Mouse (Mus musculus) left cerebral cortex, adult 18-20 months (tissue): Measurements from ENCODE around the gene F11r. TPM values are rescaled to one million over a fixed set of nuclear protein-coding genes. Genes with fewer than 3 reads are reported as not detected.

Source experiments
- DNase-seq, 2 experiments: peaks; one replicate each; pipeline ENCODE4 v3.0.0; 2021 to 2022; ENCODE audit warnings: low spot score in 2 of 2, mixed read lengths in 1 of 2
- total RNA-seq, 2 experiments: library from RNA; stranded (reverse); gene quantifications; 2 replicates each; pipeline ENCODE4 v1.2.3; 2021

The F11r gene
- total RNA-seq, 2 experiments from 2014 or later, result 4.5 to 5.4 TPM

GRCm38 (mm10) chr1:171435974-171436373 is 1.4 kb upstream of the F11r start:
- no peak for DNase-seq

DNA sequence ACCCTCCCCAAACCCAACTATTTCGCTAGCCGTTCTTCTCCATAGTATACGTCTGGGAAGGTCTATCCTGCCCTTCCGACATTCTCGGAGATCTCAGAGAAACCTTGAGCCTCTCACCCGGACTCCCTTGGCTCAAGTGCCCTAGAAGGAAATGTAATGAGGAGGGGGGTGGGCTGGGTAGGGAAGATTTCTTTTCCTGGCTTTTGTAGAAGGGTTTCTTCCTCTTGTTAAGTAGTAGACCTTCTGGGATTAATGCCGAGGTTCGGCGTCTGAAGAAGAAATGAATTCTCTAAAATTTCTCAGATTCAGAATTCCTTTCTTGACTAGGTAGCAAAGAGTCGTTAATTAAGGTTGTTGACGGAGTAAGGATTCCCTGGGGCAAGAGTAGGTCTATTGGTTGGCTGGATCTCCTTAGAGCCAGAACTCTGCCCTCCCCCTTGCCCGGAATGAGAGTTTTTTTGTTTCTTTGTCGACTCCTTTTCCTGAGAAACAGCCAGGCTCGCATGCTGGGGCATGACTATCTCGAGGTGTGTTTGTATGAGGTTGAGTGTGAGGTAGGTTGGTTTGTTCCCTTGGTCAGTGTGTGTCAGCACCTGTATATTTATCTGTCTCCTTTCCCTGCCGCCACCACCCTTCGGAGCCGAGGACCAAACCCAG is 807 bp downstream of the F11r start:
- no peak for DNase-seq

DNA sequence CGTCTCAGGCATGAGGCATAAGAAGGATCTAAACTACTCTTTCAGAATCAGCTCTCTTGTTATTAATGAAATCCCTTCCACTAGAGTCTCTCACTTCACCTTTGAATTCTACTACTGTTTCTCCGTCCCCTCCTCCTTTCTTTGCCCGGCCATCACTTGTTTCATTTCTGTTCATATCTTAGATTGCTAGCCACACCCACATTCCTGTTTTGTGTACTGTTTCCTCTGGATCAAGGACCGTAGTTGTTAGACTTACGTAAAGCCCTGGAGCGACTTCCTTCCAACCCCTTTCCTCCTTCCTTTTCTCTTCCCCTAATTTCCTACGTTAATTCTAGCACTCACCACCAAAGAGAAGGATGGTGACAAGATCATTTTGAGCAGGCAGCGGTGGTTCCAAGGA is 1.7 kb downstream of the F11r start:
- DNase-seq, result no peak

- DNase-seq, result no peak
Measured at GRCm38 (mm10) chr1:171440025-171440725, 2.8 kb downstream of the F11r start.

DNA sequence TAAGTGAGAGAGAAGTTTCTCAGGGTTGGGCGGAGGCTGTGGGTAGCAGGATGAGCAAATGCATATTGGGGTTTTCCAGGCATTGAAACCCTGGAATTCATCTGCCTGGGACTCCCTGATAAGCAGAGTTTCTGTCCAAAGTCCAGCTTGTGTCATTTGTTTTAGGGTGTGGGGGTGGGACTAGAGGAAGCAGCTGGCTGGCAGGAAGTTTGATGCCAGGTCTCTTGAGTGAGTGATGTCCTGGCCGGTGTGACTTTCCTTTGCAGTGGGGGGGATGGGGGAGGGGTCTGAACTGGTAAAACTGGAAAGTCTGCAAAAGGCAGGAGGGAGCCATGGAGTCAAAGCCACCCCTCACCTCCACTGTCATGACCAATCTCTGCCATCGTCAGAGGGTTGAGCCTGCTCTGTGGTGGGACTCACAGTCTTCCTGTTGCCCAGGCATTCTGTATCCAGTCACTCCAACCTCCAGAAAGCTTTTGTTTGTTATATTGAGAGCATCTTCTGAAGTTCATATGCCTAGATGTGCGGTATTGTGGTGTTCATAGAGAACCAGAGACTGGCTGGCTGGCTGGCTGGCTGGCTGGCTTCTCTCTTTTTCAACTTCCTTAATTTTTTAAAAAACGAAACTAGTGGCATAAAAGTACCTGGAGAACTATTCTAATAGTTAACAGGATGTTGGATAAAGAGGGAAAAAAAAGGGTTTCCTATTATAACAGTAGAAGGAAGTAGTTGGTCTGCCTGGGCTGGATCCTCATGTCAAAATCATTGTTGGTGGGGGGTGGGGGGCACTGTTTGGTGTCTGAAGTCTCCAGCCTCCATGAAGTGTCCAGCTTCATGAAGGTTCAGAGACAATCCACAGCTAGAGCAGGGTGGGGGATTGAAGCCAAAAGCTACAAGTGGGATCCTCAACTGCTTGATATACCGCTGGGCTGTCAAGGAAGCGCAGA is 4.4 kb downstream of the F11r start:
- no peak for DNase-seq

DNA sequence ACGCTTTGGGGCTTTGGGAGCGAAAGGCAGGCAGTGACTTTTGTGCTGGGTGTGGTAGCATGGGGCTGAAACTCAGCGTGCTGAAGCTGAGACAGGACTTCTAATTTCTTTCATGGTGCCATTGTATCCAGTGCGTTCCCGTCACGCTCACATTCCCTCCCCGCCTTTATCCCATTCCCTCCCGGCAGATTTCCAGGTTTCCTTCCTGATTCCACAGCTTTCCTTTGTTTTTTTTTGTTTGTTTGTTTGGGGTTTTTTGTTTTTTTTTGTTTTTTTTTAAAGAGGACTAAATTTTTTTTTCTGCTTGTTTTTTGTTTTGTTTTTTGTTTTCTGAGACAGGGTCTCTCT is 5.1 kb downstream of the F11r start:
- DNase-seq, result no peak

- DNase-seq, result no peak
Measured at GRCm38 (mm10) chr1:171445050-171445449, 7.7 kb downstream of the F11r start.

DNA sequence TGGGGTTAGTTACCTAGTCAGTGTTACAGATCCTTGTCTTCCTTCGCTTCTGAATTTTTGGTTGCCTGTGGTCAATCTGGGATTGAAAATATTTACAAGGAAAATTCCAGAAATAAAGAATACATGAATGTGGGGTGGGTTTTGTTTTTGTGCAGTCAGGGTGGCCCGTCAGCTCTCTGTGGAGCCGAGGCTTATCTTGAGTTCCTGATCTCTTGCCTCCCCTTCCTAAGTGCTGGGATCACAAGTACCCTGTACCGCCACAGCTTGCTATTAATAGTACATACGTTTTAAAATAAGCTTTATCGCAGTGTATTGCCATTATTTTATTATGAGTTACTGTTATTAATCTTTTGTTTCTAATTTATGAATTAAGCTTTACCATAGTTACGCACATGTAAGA is 9.5 kb downstream of the F11r start:
- no peak for DNase-seq

GRCm38 (mm10) chr1:171447692-171448091 is 10.4 kb downstream of the F11r start:
- DNase-seq, result no peak

DNA sequence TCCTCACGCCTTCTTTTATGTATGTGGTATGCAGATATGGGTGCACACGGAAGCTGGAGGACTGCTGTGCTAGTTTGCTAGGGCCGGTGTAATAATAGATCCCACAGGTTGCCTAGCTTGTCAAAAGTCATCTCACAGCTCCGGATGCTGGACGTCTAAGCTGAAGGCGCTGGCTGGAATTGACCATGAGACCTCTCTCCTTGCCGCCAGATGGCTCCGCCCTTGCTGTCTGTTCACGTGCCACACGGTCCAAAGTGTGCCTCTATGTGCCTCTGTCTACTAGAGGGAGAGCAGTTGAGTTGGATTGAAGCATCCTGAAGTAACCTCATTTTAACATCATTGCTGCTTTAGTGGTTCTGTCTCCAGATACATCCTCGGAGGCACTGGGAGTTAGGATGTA is 12.7 kb downstream of the F11r start:
- no peak for DNase-seq

DNA sequence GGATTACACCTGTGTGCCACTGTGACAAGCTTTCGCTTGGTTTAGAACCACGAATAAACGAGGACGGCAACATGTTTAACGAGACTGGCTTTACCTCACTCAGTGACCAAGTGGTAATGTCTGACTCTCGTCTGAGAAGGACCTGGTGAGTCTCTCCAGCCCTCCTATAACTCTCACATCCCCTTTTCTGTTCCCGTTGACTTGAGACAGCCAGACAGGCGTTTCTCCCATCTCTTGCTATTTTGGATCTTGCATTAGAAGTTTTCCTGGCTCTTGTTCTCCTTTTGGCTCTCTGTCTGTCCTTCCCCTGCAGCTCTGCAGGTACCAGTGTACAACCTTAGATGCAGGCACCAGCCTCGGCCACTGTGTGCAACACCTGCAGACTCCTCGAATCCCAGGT is 13.7 kb downstream of the F11r start:
- DNase-seq, result no peak

DNA sequence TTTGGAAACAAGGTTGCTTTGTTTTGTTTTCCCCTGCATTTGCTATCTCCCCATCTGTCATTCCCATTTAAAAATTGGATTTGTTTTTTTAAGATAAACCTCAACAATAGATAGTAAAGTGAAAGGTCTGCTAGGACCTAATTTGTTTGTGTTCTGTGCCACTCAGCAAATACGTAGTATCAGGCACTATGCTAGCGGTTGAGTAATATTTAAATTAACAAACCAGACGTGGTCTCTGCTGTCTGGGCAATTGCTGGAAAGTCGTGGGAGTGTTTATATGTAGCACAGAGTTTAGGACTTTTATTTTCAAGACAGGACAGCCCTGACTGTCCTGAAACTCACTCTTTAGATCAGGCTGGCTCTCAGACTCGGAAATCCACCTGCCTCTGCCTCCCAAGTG is 15.2 kb downstream of the F11r start:
- no peak for DNase-seq

DNA sequence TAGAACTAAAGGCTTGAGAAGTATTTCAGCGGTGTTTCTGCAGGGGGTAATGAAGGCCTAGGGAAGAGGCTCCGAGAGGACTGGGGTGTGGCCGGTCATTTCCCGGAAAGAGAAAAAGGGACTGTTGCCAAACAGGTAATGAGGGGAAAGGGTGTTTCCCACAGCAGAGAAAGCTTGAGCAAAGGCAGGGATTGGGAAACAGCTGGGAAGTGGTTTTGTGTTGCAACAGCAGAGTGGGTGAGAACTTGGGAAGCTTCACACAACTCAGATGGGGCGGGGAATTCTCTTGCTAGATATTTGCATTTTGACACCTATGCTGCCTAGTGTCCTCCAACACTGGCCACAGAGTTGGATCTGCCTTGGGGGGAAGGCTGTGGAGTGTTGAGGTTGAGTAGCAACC is 15.6 kb downstream of the F11r start:
- DNase-seq, result no peak

GRCm38 (mm10) chr1:171454926-171455325 is 17.6 kb downstream of the F11r start:
- no peak for DNase-seq

DNA sequence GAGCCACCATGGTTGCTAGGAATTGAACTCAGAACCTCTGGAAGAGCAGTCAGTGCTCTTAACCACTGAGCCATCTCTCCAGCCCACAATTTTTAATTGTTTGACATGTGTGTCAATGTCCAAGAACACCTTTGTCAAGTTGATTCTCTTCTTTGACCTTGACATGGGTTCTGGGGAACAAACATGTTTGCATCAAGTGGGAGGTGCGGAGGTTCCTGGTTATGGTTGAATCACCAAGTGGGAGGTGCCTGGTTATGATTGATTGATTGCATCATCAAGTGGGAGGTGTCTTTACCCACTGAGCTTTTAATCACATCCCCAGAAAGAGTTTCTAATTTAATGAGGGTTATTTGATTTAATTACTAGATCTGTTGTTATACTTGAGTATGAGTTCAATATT is 20.2 kb downstream of the F11r start:
- no peak for DNase-seq

GRCm38 (mm10) chr1:171459791-171460190 is 22.5 kb downstream of the F11r start:
- no peak for DNase-seq

DNA sequence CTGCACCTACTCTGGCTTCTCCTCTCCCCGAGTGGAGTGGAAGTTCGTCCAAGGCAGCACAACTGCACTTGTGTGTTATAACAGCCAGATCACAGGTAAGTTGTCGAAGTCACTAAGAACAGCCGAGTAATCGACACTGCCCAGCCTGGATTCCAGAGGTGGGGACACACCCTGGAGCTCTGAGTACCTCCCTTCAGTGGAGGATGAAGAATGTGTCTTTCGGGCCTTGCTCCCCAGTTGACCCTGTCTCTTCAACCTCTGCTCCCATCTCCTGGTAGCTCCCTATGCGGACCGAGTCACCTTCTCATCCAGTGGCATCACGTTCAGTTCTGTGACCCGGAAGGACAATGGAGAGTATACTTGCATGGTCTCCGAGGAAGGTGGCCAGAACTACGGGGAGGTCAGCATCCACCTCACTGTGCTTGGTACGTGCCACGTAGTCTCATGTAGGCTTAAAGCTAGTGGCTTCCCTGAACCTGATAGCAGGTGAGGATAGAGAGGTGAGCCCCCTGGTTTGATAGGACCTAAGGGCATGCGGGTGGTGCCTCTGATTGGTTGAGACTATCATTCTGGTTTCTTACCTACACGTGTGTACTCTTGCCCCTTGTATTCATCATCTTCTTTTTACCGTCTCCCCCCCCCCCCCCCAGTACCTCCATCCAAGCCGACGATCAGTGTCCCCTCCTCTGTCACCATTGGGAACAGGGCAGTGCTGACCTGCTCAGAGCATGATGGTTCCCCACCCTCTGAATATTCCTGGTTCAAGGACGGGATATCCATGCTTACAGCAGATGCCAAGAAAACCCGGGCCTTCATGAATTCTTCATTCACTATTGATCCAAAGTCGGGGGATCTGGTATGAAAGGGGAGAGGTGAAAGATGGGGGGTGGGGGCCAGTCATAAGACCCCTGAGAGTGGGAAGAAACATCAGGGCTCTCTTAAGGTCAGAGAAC is 23.5 kb downstream of the F11r start:
- DNase-seq, result no peak

DNA sequence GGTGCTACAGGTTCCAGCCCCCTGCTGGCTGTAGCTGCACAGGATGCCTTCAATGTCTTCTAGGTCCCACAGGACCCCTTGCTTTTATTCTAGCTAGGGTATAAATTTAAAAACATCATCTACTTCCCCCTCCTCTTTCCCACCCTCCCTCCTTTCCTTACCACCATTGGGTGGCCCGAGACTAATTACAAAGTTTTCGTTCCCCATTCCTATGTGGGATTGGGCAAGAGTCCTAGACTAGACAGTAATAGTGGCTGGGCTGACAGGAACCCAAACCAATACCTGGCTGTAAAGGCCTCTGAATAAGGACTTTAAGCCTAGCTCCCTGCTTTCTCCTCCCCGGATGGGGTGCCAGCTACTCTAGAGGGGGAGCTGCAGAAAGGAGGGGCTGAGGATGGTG is 25.8 kb downstream of the F11r start:
- DNase-seq, result no peak

DNA sequence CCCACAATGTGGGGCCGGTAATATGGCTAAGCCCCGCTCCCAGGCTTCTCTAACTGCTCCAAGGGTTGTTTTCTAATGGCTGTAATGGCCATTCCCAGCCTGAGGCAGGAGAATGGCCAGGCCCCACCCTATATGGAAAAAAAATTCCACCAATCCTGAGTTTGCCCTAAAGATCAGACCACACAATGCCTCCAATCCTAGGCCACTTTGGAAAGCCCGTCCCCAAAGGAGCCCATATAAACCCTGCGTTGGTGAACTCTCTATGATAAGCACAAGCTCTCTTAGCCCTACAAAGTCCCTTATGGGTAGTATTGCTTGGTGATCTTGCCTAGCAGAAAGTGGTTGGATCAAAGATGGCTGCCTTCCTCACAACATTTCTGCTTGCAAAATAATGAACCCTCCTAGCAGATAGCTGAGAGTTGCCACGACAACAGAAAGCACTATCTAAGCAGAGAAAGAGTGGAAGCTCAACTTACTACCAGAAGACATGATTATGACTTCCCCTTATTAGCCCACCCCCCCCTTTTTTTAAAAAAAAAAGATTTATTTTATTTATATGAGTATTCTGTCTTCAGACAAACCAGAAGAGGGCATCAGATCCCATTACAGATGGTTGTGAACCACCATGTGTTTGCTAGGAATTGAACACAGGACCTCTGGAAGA is 28.5 kb downstream of the F11r start:
- no peak for DNase-seq

DNA sequence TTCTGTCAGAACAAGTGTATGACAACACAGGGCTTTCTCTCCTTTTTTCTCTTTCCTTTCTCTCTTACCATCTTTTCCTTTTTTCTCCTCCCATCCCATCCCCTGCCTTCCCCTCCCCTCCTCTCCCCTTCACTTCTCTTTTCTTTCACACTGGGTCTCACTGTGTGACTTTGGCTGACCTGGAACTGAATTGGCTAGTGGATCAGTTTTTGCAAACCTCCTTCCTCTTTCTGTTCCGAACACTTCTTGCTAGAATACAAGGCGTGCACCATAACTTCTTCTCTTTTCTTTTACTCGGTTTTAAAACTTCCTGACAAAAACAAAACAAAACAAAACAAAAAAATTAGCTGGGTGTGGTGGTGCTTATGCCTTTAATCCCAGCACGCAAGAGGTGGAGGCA is 29.2 kb downstream of the F11r start:
- DNase-seq, result no peak
